Mouse (Mus musculus): ENCODE measurements at regions not wholly inside any gene's neighbourhood (a gene's known extent, or its start where the extent isn't known, plus 50 kb on each side); places are given as distances from the start of the nearest gene placed in this dataset.

GRCm38 (mm10) chr7:63811816-63812215, 104.8 kb upstream of the E030018B13Rik start:
- TF ChIP-seq CTCF (IDR thresholded peaks at IDR 0.05; ENCODE audit: control insufficient read depth, insufficient read depth, insufficient replicate concordance, low read depth, low read length) (no peak), POLR2A (IDR thresholded peaks at IDR 0.05; ENCODE audit: control insufficient read depth, low read depth, low read length) (no peak)

All from testis, adult 2 months (tissue).